ENCODE assay signal across 20 mouse cellular contexts in the genomic region with DNA sequence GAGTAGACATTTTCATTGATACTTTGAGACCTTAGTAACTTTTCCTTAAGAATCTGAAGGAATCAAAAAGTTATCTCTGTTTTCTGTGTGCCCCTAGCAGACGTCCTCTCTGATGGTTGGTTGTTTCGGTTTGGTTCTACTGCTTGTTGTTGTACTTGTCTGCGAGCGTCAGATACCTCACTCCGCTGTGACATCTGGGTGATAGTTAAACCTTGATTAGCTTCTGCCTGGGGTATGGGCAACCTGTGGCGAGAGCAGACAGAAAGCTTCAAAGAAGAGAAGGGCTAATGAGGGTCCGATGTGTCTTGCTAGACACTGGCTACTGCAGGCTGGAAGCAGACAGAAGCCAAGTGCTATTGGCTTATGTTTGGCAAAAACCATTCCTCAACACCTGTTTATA.
A peak's percentile ranks its signal among the peaks of the same experiment; 100 is the strongest.
DNase-seq lines count a peak whose midpoint lies in the region; ATAC-seq lines count a peak whose summit lies in the region.
"Had no signal": no experiment of that assay in that cellular context is flagged by ENCODE, and none has a peak within 500 bp of the region (broad histone marks: within the 10 kb centered on the region; RNA-seq: fewer than 3 reads in every experiment).

No protein-coding gene starts in this region.

- peak; percentile 71 for DNase-seq in CD4-positive, CD25-positive, alpha-beta regulatory T cell, adult 2 months (ENCODE audit: low read depth, low spot score)
- peak; percentile 58 for DNase-seq in T-cell, adult 2 months (ENCODE audit: low spot score)
- DNase-seq in retina, postnatal 1 day = no peak
- DNase-seq in Muller cell, postnatal 12 days (ENCODE audit: inconsistent ontology term) = no peak
- no peak for DNase-seq in spleen, postnatal 10 days (ENCODE audit: low spot score in 2 of 2)
- DNase-seq: adrenal gland, adult 2 months; adrenal gland, postnatal 14 days; B cell, adult 2 months; cerebellum, adult 11 months; cerebellum, adult 2 months; cerebellum, postnatal 10 days; cerebellum, postnatal 36 days; forebrain, postnatal 0 days; gastrocnemius, adult 2 months; gastrocnemius, postnatal 14 days; heart, adult 11 months; kidney, adult 2 months had no signal

- peak; percentile 38 for ATAC-seq in inflammation-experienced regulatory T-cells, adult 6 months
- ATAC-seq: forebrain, embryonic 14.5 days; forebrain, postnatal 0 days; intestine, embryonic 16.5 days had no signal

Comparison
In these comparisons a context has a peak if more than half of its experiments do, and no peak if none do; other contexts are left out.
1. DNase-seq: peak in CD4-positive, CD25-positive, alpha-beta regulatory T cell, adult 2 months (single experiment) and T-cell, adult 2 months (single experiment); none in retina, postnatal 1 day (single experiment), Muller cell, postnatal 12 days (single experiment) and spleen, postnatal 10 days (0 of 2).